Mouse (Mus musculus): ENCODE measurements around the gene Znhit6. TPM values are rescaled to one million over a fixed set of nuclear protein-coding genes. Genes with fewer than 3 reads are reported as not detected.

Gene Znhit6
- polyA plus RNA-seq (2012; rRNA removed) = 8.8 and 9.9 TPM in 2 replicates

DNA sequence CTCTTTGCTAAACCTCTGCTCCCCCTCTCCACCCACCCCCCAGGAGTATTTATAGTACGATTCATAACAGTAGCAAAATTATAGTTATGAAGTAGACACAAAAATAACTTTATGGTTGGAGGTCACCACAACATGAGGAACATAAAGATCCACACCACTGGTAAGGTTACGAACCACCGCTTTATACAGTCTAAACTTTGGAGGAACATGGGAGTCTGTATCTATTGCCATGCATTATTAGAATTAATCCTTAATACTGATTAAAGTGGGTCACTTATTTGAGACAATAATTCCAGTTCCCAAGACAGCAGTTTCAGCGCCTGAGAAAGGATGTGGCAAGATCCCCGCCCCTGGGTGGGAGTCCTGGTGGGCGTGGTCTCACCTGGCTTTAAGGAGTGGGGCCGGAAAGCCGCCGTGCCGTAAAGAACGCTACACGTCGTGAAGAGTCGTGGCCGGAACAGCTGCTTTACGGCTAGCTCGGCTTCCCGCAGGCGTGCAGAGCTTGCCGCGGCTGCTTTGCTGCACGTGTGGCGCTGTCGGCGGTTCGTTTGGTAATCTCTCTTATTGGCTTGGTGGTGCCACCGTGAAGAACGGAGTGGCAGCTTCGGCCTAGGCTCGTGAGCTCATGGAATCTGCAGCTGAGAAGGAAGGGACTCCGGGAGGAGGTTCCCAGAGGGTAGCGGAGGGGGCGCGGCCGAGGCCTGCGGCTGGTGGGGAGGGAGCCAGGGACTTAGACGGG, at the start of gene Znhit6:
Gene Znhit6, plus strand, starts transcription at position 463 of the 739 bp plus-strand sequence.

DNA sequence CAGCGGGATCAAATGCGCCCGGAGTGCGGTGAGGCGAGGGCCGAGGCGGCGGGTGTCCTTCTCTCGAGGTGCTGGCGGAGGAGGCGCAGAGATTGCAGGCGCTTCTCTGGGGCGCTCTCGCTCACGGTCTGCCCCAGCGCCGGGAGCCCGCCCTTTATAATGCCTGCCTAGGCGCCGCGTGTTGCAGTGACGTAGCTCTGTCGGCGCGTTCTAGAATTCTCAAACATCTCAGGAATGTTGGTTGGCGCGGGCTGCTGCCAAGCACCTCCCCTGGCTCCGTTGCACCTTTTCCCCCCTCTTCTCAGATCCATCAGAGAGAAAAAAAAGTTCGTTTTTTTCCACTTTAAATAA, 73.8 kb downstream of the Znhit6 start, which contains the start of gene Ccn1:
Gene Ccn1, minus strand, starts transcription at position 130 of the 351 bp plus-strand sequence.

Other genes starting within 250 kb of the Znhit6 start
- gene Ccn1, start 73.8 kb downstream of the Znhit6 start, polyA plus RNA-seq (2012; rRNA removed) = 3.2 and 5.3 TPM in 2 replicates
- 15.6 and 17.2 TPM in 2 replicates for gene Ddah1, start 182.5 kb downstream of the Znhit6 start, polyA plus RNA-seq (2012; rRNA removed)

Data from liver, embryonic 14 days (tissue).